Mouse (Mus musculus) kidney, adult 2 months (tissue): Measurements from ENCODE around the gene Slc18b1. TPM values are rescaled to one million over a fixed set of nuclear protein-coding genes. Genes with fewer than 3 reads are reported as not detected.
A peak's percentile ranks its signal among the peaks of the same experiment; 100 is the strongest.
"Not testable (repeated sequence)": the region's sequence is repeated elsewhere in the genome, so short reads cannot be mapped to it uniquely, and the experiment has no call there.

ENCODE experiments used
- DNase-seq: peaks from one replicate; pipeline ENCODE4 v3.0.0; 2021
- H3K27ac ChIP-seq: fragments of 200-500 bp; 2 replicates; pipeline ENCODE4 v1.5.1; 2012; ENCODE audit warnings: low read depth, low read length, control low read depth, inconsistent platforms; ENCODE audit not compliant: insufficient read depth
- H3K27me3 ChIP-seq: fragments of 200-500 bp; replicated peaks from 2 replicates; pipeline ENCODE4 v1.6.1; 2012; ENCODE audit warnings: mild to moderate bottlenecking, moderate library complexity, low read length, inconsistent platforms; ENCODE audit not compliant: control insufficient read depth, insufficient read depth
- H3K36me3 ChIP-seq: fragments of 200-500 bp; 2 replicates; pipeline ENCODE4 v1.6.1; 2012; ENCODE audit warnings: mild to moderate bottlenecking, moderate library complexity, low read length, inconsistent platforms; ENCODE audit not compliant: control insufficient read depth, insufficient read depth
- H3K4me1 ChIP-seq: fragments of 200-500 bp; 2 replicates; pipeline ENCODE4 v1.6.1; 2011; ENCODE audit warnings: low read length; ENCODE audit not compliant: control insufficient read depth, insufficient read depth
- H3K4me3 ChIP-seq: fragments of 200-500 bp; 2 replicates; pipeline ENCODE4 v1.5.1; 2011; ENCODE audit warnings: mild to moderate bottlenecking, low read depth, low read length, control low read depth; ENCODE audit not compliant: insufficient read depth
- CTCF ChIP-seq: fragments of 200-500 bp; conservative IDR thresholded peaks from 2 replicates; pipeline ENCODE4 v1.5.1; 2011; ENCODE audit warnings: low read depth, mild to moderate bottlenecking, control low read depth, low read length, moderate library complexity, mixed read lengths; ENCODE audit not compliant: insufficient read depth, insufficient read length
- POLR2A ChIP-seq: fragments of 200-500 bp; IDR thresholded peaks from one replicate; pipeline ENCODE4 v1.6.1; 2011; ENCODE audit warnings: low read depth, low read length, control low read depth
- WGBS: fragments of 180-500 bp; shearing (Covaris S2); methylation state at CpG from one replicate; pipeline ENCODE4 v1.1.7; 2018; 5-methylcytosine and 5-hydroxymethylcytosine counted together
- polyA plus RNA-seq: library from polyadenylated mRNA; depleted of rRNA; stranded (reverse); fragments of >200 nt; gene quantifications from 2 replicates; pipeline ENCODE4 v1.2.3, GENCODE M21; 2012

The Slc18b1 gene
- polyA plus RNA-seq, 1 experiment, result 14.8 TPM

GRCm38 (mm10) chr10:23783493-23783884, 13.3 kb upstream of the Slc18b1 start:
- H3K4me3 ChIP-seq, result no peak overlapping the region
- H3K36me3 ChIP-seq, result peaks cover 12% of the 10 kb centered on the region
- no peak for DNase-seq
- 46% methylated on average over 2 of the region's 2 CpGs for WGBS
- TF ChIP-seq POLR2A (no peak), CTCF (no peak)
- no peak overlapping the region for H3K27ac ChIP-seq
- H3K4me1 ChIP-seq, result peaks cover 7% of the 10 kb centered on the region; the same call in 1 of the 2 replicates
- no peaks in the 10 kb centered on the region for H3K27me3 ChIP-seq

GRCm38 (mm10) chr10:23784121-23784520, 12.7 kb upstream of the Slc18b1 start:
- WGBS, result 55% methylated on average over 2 of the region's 2 CpGs
- no peak for DNase-seq
- Histone ChIP-seq H3K27me3 (no peaks in the 10 kb centered on the region), H3K27ac (no peak overlapping the region), H3K4me1 (peaks cover 7% of the 10 kb centered on the region; the same call in 1 of the 2 replicates), H3K4me3 (no peak overlapping the region), H3K36me3 (peaks cover 12% of the 10 kb centered on the region)
- TF ChIP-seq POLR2A, result no peak
- TF ChIP-seq CTCF, result no peak

- H3K27ac ChIP-seq, H3K27me3 ChIP-seq, H3K4me1 ChIP-seq, H3K4me3 ChIP-seq, DNase-seq: not testable (repeated sequence)
- WGBS, result 51% methylated on average over 7 of the region's 7 CpGs
- H3K36me3 ChIP-seq, result peaks cover 12% of the 10 kb centered on the region
These were observed 11.2 kb upstream of the Slc18b1 start for GRCm38 (mm10) chr10:23785599-23785998.

- DNase-seq, result no peak
- Histone ChIP-seq H3K27ac (no peak overlapping the region), H3K4me3 (peak overlapping the region; percentile 89), H3K27me3 (no peaks in the 10 kb centered on the region), H3K36me3 (peaks cover 12% of the 10 kb centered on the region), H3K4me1 (peaks cover 7% of the 10 kb centered on the region; the same call in 1 of the 2 replicates)
- 6% methylated on average over 4 of the region's 4 CpGs for WGBS
- no peak for TF ChIP-seq POLR2A
- TF ChIP-seq CTCF, result no peak
These were observed 10.7 kb upstream of the Slc18b1 start for GRCm38 (mm10) chr10:23786040-23786439.

- not testable (repeated sequence) for H3K4me1 ChIP-seq, H3K27me3 ChIP-seq, DNase-seq
- H3K27ac ChIP-seq, result peak overlapping the region; percentile 57; the same call in 1 of the 2 replicates
- WGBS, result under 1% methylated on average over 23 of the region's 23 CpGs
- H3K4me3 ChIP-seq, result peak overlapping the region; percentile 89
- peaks cover 12% of the 10 kb centered on the region for H3K36me3 ChIP-seq
These were observed 10.2 kb upstream of the Slc18b1 start for GRCm38 (mm10) chr10:23786631-23787038.

- Histone ChIP-seq H3K36me3 (peaks cover 12% of the 10 kb centered on the region), H3K4me1 (peaks cover 7% of the 10 kb centered on the region; the same call in 1 of the 2 replicates), H3K27me3 (no peaks in the 10 kb centered on the region), H3K27ac (peak within 1 kb of the TSS; percentile 96), H3K4me3 (peak within 1 kb of the TSS; percentile 89)
- peak; percentile 83 for TF ChIP-seq POLR2A
- no peak for TF ChIP-seq CTCF
- DNase-seq, result peak; percentile 99
- WGBS, result under 1% methylated on average over 51 of the region's 51 CpGs
These were observed 9.5 kb upstream of the Slc18b1 start, which contains the start of gene Rps12 for GRCm38 (mm10) chr10:23787062-23787821. TSS of gene Rps12 (minus strand) at chr10:23787275.

- Histone ChIP-seq H3K27me3 (no peaks in the 10 kb centered on the region), H3K4me3 (peak overlapping the region; percentile 80), H3K4me1 (peaks cover 7% of the 10 kb centered on the region; the same call in 1 of the 2 replicates), H3K27ac (peak overlapping the region; percentile 96), H3K36me3 (peaks cover 10% of the 10 kb centered on the region)
- WGBS, result 4% methylated on average over 8 of the region's 8 CpGs
- DNase-seq, result no peak
- TF ChIP-seq POLR2A (no peak), CTCF (no peak)
These were observed 8.7 kb upstream of the Slc18b1 start for GRCm38 (mm10) chr10:23788056-23788600.
